Mouse (Mus musculus) T-cell, adult 2 months (primary cell): ENCODE results near the gene Xpo6.
A peak's percentile ranks its signal among the peaks of the same experiment; 100 is the strongest.

ENCODE experiments used
- DNase-seq: peaks from one replicate; pipeline ENCODE4 v3.0.0; 2022; ENCODE audit warnings: low spot score

Xpo6 gene

DNA sequence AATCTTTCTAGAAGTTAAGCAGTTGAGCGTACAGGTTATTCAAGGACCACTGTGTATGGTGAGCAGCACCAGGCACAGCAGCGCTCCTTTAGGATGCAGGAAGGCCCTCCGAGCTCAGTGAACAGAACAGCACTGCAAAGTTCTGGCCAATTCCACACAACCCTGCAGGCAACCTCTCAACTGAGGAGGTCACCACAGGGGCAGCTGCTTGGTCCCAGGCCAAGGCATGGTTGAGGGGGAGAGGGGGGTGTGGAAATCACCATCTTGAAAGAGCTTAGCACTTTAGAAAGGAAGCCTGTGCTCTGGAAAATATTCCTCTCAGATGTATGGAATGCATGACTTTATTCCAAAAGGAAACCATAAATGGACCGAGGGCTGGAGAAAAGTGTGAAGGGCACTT, 78.8 kb downstream of the Xpo6 start:
- no peak for DNase-seq

DNA sequence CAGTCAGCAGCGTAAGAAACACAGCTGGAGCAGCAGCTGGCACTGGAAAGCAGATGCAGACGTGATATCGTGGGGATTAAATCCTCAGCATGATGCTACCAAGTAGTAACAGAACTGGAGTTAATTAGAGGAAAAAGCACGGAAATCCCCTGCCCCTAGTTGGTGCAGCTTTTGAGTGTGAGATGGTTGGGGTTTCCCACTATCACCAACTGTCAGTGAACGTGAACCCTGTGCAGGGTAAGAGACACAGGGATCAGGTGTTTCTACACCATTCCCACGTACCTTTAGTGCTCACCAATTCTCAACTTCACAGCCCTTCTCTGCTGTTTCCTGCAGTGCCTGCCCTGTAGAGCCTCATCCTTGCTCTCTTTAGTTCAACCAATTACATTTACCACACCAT, 80.5 kb downstream of the Xpo6 start:
- no peak for DNase-seq

DNA sequence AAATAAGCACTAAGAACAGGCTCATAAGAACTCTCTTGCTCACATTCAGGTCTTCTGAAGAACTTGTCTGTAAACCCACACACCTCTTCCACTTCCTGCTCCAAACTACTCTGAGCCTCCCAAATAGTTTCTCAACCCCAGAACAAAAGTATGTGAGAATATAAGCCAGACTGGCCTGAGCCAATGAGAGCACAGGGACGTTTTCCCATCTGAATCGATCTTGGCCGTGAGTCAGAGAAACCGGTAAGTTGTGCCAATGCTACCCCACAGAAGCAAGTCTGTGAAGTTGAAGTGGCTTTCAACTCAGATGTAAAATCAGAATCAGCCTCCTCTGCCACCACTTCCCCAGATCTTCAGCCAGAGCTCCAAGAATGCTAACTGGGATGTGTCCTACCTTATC, 87.0 kb downstream of the Xpo6 start:
- no peak for DNase-seq

DNA sequence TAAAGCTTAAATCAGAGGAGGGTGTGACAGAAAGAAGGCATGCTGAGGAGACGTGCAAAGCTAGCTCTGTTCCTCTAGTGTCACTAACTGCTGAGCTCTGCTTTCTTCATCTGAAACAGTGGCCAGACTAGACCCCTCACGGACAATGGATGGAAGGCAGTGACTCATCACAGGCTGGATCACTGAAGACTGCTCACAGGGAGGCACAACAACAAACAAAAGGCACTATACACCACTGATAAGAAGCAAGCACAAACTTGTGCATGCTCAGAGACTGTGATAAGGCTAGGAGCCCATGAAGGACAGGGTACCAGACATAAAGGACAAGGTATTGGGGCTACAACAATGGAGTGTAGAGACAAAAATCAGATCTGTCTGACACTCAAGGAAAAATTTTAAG, 89.1 kb downstream of the Xpo6 start:
- DNase-seq, result no peak

DNA sequence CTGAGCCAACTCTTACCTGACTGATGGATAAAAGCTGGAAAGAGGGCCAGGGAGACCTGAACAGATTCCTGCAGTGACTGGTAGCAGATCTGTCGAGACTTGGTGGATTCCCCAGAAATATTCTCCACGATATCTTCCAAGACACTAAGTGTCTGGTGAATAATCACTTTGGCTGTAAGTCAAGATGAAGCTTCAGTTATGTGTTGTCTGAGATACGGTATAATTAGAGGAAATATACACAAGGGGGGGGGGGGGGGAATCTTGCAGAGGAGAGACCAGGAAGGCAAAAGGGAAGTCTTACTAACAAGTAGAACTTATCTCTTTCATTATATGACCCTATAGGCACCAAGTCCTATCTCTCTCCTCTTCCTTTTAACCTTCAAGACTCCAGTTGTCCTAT, 90.4 kb downstream of the Xpo6 start:
- no peak for DNase-seq

DNA sequence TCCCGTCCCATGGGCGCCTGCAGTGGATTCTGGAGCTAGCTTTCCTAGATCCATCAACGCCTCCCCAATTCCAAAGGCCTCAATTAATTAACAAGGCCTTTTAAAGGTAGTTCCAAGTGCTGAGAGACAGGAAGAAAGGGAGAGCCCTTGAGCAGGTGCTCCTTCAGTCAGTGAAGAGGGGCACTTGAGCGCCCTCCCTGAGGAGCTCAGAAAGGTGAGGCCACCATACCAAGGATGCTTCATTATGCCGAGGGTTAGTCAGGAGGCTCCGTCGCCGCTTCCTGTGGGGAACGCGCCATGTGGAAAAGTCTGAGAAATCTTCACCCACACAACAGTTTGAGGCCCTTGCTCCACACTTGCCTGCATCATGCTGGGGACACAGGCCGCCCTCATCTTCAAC, 99.9 kb downstream of the Xpo6 start:
- no peak for DNase-seq

DNA sequence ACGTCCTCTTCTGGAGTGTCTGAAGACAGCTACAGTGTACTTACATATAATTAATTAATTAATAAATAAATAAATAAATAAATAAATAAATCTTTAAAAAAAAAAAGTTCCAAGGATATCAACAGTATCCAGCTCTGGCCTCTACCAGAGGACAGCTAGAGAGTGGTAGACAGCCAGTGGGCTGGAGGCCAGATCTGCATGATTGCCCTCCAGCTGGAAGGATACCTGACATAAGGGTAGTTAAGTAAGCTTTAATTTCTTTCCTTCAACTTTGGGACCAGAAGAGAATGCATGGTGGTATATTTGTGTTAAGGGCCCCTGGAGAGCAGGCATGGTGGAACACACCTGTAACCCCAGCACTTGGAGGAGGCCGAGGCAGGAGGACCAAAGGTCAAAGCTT, 100.5 kb downstream of the Xpo6 start:
- no peak for DNase-seq

DNA sequence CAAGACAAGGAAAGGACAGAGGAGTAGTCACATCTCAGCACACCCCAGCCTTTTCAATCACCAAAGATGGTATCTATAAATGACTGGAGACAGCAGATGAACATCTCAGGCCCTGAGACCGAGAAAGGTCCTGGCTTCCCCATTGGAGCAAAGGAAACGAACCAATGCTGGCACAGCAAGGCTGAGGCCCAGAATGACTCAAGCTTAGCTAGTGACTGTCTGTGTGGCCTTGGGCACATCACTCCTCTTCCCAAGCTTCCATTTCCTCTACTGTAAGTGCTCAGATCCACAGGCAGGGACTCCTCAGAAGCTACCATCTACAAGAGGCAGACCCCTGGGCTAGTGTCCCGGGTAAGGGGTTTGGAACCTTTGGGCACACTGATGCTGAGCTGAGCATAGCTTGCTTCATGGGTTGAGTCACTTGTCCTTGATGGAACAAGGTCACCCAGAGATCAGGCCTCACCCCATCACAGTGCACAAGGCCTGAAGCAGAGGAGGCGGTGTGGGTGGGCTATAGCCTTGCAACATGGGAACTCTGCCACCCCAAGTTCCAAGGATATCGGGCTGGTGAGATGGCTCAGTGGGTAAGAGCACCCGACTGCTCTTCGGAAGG, 101.0 kb downstream of the Xpo6 start:
- DNase-seq, result no peak

DNA sequence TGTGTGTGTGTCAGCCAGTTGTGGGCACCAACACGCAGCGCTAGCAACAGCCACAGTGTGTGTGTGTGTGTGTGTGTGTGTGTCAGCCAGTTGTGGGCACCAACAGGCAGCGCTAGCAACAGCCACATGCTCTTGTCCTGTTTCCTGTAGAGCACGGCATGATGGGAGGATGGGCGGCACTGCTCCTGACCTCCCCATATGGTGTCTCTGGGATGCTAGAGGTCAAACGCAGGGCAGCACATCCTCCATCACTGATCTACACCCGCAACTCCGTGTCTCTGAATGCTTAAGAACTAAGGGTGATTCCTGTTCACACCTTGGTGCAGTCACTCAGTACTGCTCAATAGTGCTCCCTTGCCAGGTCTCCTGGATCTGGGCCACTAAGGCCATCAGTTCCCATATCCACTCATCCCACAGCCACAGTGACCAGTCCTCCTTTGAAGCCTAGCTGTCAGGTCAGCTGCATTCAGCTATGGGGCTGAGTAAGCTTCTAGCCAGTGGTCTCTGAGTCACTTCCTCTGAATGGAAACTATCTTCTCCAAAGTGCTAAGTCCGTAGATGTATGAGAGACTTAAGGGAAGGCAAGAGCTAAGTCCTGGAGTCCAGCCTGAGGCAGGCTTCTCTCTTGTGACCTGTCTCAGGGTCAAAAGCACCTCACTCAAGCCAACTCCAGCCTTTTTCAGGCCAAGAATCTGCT, 102.9 kb downstream of the Xpo6 start:
- DNase-seq, result peak; percentile 48

DNA sequence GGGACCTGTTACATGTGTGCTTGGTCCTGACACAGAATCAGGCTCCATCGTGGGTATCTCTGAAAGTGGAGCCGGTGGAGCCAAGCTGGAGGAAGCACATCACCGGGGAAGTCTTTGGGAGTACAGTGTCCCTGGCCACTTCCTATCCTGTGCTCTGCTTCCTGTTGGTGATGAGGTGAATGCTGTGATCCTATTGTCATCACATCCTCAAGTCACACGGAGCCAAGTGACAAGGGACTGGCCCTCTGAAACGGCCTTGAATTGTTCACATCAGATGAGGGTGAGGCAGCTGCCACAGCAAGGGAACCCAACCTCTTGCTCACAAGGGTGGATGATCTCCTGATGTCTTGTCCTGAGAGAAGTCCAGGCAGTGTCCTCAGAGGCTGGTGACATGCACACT, 103.7 kb downstream of the Xpo6 start:
- DNase-seq, result no peak

DNA sequence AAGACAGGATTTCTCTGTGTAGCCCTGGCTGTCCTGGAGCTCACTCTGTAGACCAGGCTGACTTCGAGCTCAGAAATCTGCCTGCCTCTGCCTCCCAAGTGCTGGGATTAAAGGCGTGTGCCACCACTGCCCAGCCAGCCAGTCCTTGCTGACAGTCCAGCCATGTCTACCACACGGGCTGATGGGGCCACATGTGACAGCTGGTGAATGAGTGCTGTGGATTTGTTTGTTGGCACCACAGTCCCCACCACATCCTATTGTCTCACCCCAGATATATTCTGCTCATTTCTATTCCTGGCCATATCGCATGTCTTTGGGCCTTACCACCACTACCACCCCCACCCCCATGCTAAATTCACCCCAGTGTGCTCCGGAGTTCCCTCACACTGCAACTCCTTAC, 105.6 kb downstream of the Xpo6 start:
- no peak for DNase-seq

DNA sequence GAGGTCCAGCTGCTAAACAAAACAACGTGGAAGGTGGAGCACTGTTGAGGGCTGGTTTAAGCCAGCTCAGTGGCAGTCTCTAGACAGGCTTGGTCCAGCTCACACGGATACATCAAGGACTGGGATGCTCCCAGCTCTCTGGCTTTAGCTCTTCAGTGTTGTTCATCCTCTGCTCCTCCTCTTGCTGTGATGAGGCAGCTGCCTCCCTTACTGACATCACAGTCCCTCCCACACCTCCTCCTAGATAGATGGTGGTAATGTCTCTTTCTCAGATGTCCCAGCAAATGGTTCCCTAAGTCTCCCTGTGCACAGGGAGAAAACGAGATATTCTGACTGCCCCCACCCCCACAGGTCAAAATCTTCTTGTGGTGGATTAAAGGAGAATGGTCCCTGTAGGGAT, 107.1 kb downstream of the Xpo6 start:
- no peak for DNase-seq

DNA sequence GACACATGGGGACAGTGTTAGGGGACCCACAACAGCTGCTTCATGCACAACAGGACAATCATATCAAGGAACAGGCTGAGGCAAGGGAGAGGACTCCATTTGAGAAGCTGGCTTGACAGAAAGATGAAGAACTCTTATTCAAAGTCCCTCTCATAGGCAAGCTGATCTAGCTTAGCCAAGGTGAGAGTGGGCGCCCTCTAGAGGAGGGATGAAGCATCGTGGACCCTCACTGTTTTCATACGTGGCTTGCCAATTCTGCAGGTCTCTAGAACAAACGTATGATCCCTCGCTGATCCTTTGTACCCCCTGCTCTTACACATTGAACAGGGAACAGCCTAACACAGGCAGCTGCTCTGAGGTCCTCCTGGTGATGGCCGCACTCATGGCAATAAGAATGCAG, 110.5 kb downstream of the Xpo6 start:
- peak; percentile 37 for DNase-seq

DNA sequence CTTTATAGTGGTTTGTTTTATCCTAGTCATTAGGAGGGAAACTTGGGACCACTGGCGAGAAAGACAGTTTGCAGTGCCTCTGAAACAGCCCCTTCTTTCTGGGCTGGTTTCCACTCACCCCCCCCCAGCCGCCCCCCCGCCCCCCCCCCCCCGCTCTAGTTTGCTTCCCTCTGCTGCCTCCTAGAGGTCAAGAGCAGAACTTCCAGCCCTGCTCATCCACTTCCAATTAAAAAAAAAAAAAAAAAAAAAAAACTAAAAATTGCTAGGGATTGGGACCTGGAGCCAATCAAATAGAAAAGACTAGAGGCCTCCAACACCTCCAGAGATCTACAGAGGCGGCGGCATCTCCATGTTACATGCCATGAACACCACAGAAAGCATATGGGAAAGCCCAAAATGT, 112.1 kb downstream of the Xpo6 start:
- no peak for DNase-seq

DNA sequence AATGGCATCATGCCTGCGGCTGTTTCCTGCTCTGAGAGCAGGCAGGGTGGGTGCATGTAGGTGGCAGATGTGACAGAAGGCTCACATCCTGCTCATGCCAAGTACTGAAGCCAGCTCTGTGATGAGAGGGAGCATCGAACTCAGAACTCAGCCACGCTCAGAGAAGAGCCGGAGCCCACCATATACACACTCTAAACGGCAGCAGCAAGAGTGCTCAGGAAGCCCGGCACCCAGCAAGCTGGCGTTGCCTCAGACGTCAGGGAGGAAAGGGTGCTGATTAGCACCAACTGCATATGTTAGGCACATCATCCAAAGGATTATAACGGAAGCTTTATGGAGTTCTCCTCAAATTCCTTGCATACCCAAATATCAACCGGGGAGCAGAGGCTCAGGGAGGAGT, 112.7 kb downstream of the Xpo6 start:
- no peak for DNase-seq

DNA sequence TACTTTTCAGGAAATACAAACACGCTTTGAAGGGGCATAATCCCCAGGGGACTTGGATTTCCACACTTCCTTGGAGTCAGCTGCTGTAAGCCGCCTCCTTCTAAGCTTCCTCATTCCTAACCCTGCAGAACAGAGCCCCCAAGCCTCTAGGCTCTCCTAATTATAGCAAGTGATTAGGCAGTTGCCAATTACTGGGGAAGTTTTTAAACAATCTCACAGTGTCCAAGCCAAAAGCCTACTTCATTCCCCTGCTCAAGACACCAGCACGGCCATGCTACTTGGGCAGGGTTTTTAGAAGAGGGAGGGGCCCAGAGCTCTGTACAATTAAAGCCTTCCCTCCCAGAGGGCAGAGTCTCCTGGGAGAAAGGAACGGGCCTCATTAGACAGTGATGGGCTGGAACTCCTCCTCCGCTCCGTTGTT, 114.0 kb downstream of the Xpo6 start:
- DNase-seq, result no peak

DNA sequence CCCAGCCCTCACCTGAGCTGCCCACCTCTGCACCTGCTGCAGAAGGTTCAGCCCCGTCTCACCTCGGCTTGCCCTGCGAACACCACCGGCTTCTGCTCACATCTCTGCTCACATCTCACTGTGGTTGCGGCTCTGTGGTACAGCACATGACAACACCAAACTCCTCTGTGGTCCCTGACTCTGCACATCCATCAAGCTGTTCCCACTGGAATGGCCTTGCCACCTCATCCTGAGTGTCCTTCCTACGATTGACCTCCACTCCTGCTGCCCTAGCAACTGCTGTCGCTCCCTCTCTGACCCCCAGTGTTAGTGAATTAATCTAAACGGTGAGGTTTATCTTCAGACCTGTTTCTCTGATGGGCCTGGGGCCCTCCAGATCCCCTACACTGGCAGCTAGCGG, 115.1 kb downstream of the Xpo6 start:
- no peak for DNase-seq

DNA sequence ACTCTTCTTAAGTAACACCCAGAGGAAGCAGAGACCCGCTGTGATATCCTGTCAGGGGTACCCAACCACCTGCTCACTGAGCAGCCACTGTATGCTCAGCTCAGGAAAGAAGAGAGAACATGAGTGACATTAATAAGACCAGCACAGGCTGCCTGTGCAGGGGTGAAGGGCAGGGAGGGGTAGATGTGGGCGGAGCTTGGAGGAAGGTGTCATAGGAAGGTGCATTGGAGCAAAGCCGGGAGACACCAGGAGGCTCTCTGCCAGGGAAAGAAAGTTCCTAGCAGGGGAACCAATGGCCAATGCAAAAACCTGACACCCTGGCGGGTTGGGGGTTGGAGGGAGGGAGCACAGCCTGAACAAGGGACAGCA, 116.3 kb downstream of the Xpo6 start:
- DNase-seq, result no peak

DNA sequence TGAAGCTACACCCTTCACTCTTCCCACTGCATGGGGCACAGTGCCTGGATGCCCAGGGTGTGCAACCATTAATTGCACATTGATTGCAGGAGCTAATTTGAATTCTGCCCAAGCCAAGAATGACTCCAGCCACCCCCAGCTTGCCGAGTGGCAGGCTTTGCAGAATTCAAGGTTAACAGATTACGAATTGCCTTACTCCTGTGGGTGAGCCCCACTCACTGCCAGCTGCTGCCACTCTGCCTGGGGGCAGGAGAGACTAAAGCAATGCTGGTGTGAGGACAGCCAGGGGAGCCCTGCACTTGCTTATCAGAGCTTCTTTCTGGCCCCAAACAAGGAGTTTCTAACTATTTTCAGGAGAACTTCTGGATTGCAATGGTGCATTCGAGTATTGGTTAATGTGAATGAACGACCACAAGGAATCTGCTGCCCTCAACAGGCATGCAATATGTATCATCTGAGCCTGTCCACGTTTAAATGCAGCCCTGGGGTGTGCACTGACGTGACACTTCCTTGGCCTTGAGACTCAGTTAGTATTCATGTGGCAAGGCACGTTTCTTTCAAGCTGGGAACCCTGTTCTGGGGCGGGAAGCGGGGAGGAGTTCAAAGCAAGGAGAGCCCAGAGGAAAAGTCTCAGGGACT, 116.8 kb downstream of the Xpo6 start:
- no peak for DNase-seq

DNA sequence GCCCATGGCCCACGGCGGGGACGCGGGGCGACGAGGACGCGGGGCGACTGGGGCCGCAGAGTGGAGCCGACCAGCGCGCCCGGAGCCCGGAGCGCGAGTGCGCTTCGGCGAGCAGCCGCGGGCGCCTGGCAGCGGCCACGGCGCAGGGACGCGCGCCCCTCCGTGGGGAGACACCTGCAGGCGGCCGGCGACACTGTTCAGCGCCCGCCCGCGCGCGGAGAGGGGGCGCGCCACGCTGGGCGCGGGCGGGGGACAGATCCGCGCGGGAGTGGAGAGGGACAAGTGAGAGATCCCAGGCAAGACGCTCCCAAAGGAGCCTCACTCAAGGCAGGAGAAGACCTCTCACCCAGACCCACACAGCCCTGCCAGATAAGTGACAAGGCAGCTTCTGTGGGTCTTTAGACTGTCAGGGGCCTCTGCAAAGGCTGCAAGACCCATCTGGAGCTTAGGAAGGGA, 118.0 kb downstream of the Xpo6 start, which contains the start of gene Gsg1l:
Gene Gsg1l (minus strand): TSS at position 126 of the 456 bp plus-strand sequence.
- DNase-seq, result no peak

DNA sequence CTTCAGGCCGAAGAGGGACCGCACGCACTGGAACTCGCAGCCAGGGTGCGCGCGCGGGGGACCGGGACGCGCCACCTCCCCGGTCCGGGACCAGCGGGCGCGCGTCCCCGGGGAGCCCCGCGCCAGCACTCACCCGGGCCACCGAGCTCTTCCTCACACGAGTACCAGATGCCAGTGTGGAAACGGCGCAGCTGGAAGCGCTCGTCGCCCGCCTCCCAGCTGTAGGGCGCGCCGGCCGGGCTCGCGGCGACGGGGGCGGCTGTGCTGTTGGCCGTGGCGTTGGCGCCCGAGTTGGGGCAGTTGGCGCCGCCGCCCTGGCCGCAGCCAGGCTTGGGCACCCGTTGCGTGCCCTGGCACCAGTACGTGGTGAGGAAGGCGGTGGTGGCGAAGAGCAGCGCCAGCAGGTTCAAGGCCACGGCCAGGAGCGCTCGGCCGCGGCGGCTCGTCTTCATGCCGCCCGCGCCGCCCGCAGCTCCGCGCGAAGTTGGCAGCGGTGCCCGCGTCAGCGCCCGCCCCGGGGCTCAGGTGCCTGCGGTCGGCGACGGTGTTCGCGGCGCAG, 118.5 kb downstream of the Xpo6 start:
- DNase-seq, result no peak

DNA sequence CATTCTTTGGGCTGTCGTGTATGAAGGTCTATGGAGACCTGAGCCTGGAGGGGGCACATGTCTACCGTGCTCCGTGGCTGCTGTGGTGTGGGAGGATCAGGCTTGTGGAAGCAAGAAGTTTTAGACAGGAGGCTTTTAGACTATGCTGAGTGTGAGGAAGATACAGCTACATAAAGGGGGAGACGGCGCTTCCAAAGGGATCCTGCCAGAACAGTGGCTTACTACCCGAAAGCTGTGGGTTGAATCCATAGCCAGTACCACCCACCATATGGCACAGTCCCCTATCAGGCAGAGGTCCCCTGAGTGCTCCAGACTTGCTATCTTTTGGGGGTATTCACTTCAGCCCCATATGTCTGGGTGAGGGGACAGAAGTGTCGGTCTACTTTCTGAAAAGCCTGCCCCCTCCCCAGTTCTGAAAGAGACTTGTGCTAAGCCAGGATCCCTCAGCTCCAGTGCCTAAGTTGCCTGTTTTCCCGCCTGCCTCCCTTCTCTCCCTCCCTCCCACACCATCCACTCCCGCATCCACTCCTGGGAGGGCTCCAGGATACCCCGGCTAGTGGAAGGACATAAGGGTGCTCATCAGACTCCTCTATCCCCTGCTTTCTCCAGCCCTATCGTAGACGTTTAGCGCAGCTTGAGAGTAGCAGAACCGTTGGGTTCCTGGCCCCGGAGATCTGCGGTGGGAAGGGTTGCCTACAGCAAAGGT, 119.2 kb downstream of the Xpo6 start:
- no peak for DNase-seq

DNA sequence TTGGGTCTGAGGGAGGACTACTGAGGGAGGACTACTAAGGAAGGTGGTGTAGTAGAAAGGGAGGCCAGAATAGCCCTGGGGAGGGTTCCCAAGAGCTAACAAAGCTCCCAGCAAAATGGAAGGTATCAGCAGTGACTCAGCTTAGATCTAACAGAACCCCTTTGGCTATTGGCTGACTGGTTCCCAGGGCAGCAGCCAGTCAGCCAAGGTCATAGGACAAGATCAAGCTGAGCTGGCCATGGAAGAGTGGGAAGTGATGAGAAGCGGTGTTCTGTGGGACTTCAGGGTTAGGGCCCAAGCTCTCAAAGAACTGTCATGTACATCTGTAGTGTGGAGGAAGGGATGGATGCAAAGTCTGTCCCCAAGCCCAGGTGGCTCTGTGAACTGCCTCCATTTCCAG, 123.4 kb downstream of the Xpo6 start:
- DNase-seq, result no peak
